Mouse (Mus musculus) embryonic facial prominence, embryonic 11.5 days (tissue): ENCODE results near the gene Fxyd5. TPM values are rescaled to one million over a fixed set of nuclear protein-coding genes. Genes with fewer than 3 reads are reported as not detected.

ENCODE experiments used
- ATAC-seq: fragments of 200-750 bp; cut with Nextera tagmentation; replicated peaks from 2 replicates; pipeline ENCODE4 v1.8.0; 2017; ENCODE audit warnings: low read depth; ENCODE audit not compliant: insufficient number of reproducible peaks, low FRiP score, low TSS enrichment
- DNase-seq: peaks from one replicate; pipeline ENCODE4 v3.0.0-alpha.2; 2015; ENCODE audit warnings: low spot score
- H3K27ac ChIP-seq: fragments of 300-500 bp; sonication (generic); replicated peaks from 2 replicates; pipeline ENCODE4 v1.5.1; 2014; ENCODE audit warnings: mild to moderate bottlenecking, low read depth, low read length, control low read depth
- H3K27me3 ChIP-seq: fragments of 300-500 bp; sonication (generic); 2 replicates; pipeline ENCODE4 v1.6.1; 2014; ENCODE audit warnings: mild to moderate bottlenecking, low read length, moderate library complexity, mixed read lengths; ENCODE audit not compliant: control insufficient read depth, insufficient read depth
- H3K36me3 ChIP-seq: fragments of 300-500 bp; sonication (generic); replicated peaks from 2 replicates; pipeline ENCODE4 v1.6.1; 2014; ENCODE audit warnings: low read depth, mild to moderate bottlenecking, low read length, moderate library complexity, mixed read lengths; ENCODE audit not compliant: control insufficient read depth, insufficient read depth
- H3K4me1 ChIP-seq: fragments of 300-500 bp; sonication (generic); 2 replicates; pipeline ENCODE4 v1.6.1; 2014; ENCODE audit warnings: low read length, mixed read lengths; ENCODE audit not compliant: control insufficient read depth, insufficient read depth
- H3K4me2 ChIP-seq: fragments of 300-500 bp; sonication (generic); 2 replicates; pipeline ENCODE4 v1.6.1; 2014; ENCODE audit warnings: low read depth, mild to moderate bottlenecking, control low read depth, low read length, moderate library complexity
- H3K4me3 ChIP-seq: fragments of 300-500 bp; sonication (generic); 2 replicates; pipeline ENCODE4 v1.5.1; 2014; ENCODE audit warnings: low read depth, low read length, control low read depth
- H3K9ac ChIP-seq: fragments of 300-500 bp; sonication (generic); replicated peaks from 2 replicates; pipeline ENCODE4 v1.6.1; 2014; ENCODE audit warnings: mild to moderate bottlenecking, control low read depth, low read length
- H3K9me3 ChIP-seq: fragments of 300-500 bp; sonication (generic); replicated peaks from 2 replicates; pipeline ENCODE4 v1.6.1; 2016; ENCODE audit warnings: mild to moderate bottlenecking, low read length, inconsistent platforms, mixed read lengths; ENCODE audit not compliant: control insufficient read depth
- WGBS: fragments of 180-500 bp; shearing (Covaris S2); extraction: QIAGEN DNeasy Blood & Tissue Kit; methylation state at CpG from one replicate; pipeline ENCODE4 v1.1.7; 2014; 5-methylcytosine and 5-hydroxymethylcytosine counted together
- microRNA-seq: library from miRNA; unstranded; fragments of <30 nt; microRNA quantifications from one replicate; pipeline ENCODE4, GENCODE M21; 2016; ENCODE audit warnings: borderline number of aligned reads
- polyA plus RNA-seq: library from polyadenylated mRNA; unstranded; fragments of >200 nt; fragmentation: Nextera tagmentation; extraction: Ambion mirVana; gene quantifications from 2 replicates; pipeline ENCODE4 v1.2.1, GENCODE M21; 2014

Fxyd5 gene
- polyA plus RNA-seq, 1 experiment from 2014 or later, result 10.3 TPM

- DNase-seq (no peak), ATAC-seq (no peak)
- H3K9me3 ChIP-seq, result no peaks in the 10 kb centered on the region; the same call in 1 of the 2 replicates
- H3K36me3 ChIP-seq, result no peaks in the 10 kb centered on the region
- no peak overlapping the region for H3K4me2 ChIP-seq
- H3K4me1 ChIP-seq, result no peaks in the 10 kb centered on the region
- no peak overlapping the region for H3K4me3 ChIP-seq
- 82% methylated on average over 5 of the region's 5 CpGs for whole genome bisulfite sequencing
- no peaks in the 10 kb centered on the region for H3K27me3 ChIP-seq
- H3K27ac ChIP-seq, result no peak overlapping the region
- H3K9ac ChIP-seq, result no peak overlapping the region
These were observed 50.1 kb downstream of the Fxyd5 start for GRCm38 (mm10) chr7:30992148-30992547.

- no peak overlapping the region for H3K4me3 ChIP-seq
- WGBS, result 80% methylated on average over 4 of the region's 4 CpGs
- H3K4me2 ChIP-seq, result no peak overlapping the region
- H3K4me1 ChIP-seq, result no peaks in the 10 kb centered on the region
- no peak for ATAC-seq
- no peak overlapping the region for H3K27ac ChIP-seq
- no peaks in the 10 kb centered on the region for H3K27me3 ChIP-seq
- H3K9me3 ChIP-seq, result no peaks in the 10 kb centered on the region
- no peak for DNase-seq
- H3K9ac ChIP-seq, result no peak overlapping the region
- H3K36me3 ChIP-seq, result no peaks in the 10 kb centered on the region
These were observed 53.6 kb downstream of the Fxyd5 start for GRCm38 (mm10) chr7:30988519-30989162.

- DNase-seq, result no peak
- Histone ChIP-seq H3K9me3 (no peaks in the 10 kb centered on the region), H3K4me2 (no peak overlapping the region), H3K9ac (no peak overlapping the region), H3K36me3 (no peaks in the 10 kb centered on the region), H3K4me1 (no peaks in the 10 kb centered on the region), H3K27me3 (no peaks in the 10 kb centered on the region), H3K27ac (no peak overlapping the region), H3K4me3 (no peak overlapping the region)
- 79% methylated on average over 9 of the region's 9 CpGs for WGBS
- no peak for ATAC-seq
These were observed 56.9 kb downstream of the Fxyd5 start for GRCm38 (mm10) chr7:30985357-30985756.

Small RNA genes within 50 kb of the gene (microRNA-seq; reads per million reads assigned to microRNA genes)
- not detected for gene Mir7050

Other genes starting within 250 kb of the Fxyd5 start
- not detected in 2 replicates for gene Ffar2, start 218.7 kb downstream of the Fxyd5 start, polyA plus RNA-seq
- not detected in 2 replicates for gene Ffar3, start 186.3 kb downstream of the Fxyd5 start, polyA plus RNA-seq
- gene Ffar1, start 180.9 kb downstream of the Fxyd5 start, polyA plus RNA-seq, result not detected in 2 replicates
- not detected in 2 replicates for gene Cd22, start 162.1 kb downstream of the Fxyd5 start, polyA plus RNA-seq
- 0.17 and 0.42 TPM in 2 replicates for gene Mag, start 127.6 kb downstream of the Fxyd5 start, polyA plus RNA-seq
- not detected in 2 replicates for gene Hamp2, start 117.8 kb downstream of the Fxyd5 start, polyA plus RNA-seq
- not detected in 2 replicates for gene Hamp, start 98.4 kb downstream of the Fxyd5 start, polyA plus RNA-seq
- gene Usf2, start 85.7 kb downstream of the Fxyd5 start, polyA plus RNA-seq, result 21.9 and 25.9 TPM in 2 replicates
- gene Lsr, start 69.0 kb downstream of the Fxyd5 start, polyA plus RNA-seq, result 18.9 and 20.5 TPM in 2 replicates
- gene Fam187b, start 68.7 kb downstream of the Fxyd5 start, polyA plus RNA-seq, result 1.6 and 1.8 TPM in 2 replicates
- gene Fxyd7, start 9.0 kb upstream of the Fxyd5 start, polyA plus RNA-seq, result 8.7 and 11.2 TPM in 2 replicates
- gene Fxyd1, start 14.7 kb upstream of the Fxyd5 start, polyA plus RNA-seq, result 11.8 and 12.0 TPM in 2 replicates
- gene Lgi4, start 16.9 kb upstream of the Fxyd5 start, polyA plus RNA-seq, result 1.2 and 1.5 TPM in 2 replicates
- gene Fxyd3, start 34.2 kb upstream of the Fxyd5 start, polyA plus RNA-seq, result 11.8 TPM in 2 replicates
- gene Hpn, start 72.8 kb upstream of the Fxyd5 start, polyA plus RNA-seq, result 2.2 and 3.6 TPM in 2 replicates
- 0.81 and 0.96 TPM in 2 replicates for gene Scn1b, start 84.5 kb upstream of the Fxyd5 start, polyA plus RNA-seq
- gene Gramd1a, start 113.4 kb upstream of the Fxyd5 start, polyA plus RNA-seq, result 76.7 and 76.8 TPM in 2 replicates
- gene Scgb2b2, start 248.0 kb upstream of the Fxyd5 start, polyA plus RNA-seq, result not detected in 2 replicates
- gene Scgb1b2, start 249.3 kb upstream of the Fxyd5 start, polyA plus RNA-seq, result not detected in 2 replicates